Mouse (Mus musculus): ENCODE measurements around the gene Syngr2. TPM values are rescaled to one million over a fixed set of nuclear protein-coding genes. Genes with fewer than 3 reads are reported as not detected.
"Not testable (repeated sequence)": the region's sequence is repeated elsewhere in the genome, so short reads cannot be mapped to it uniquely, and the experiment has no call there.

The Syngr2 gene
- polyA plus RNA-seq, 1 experiment from 2014 or later, result 78.7 TPM

DNA sequence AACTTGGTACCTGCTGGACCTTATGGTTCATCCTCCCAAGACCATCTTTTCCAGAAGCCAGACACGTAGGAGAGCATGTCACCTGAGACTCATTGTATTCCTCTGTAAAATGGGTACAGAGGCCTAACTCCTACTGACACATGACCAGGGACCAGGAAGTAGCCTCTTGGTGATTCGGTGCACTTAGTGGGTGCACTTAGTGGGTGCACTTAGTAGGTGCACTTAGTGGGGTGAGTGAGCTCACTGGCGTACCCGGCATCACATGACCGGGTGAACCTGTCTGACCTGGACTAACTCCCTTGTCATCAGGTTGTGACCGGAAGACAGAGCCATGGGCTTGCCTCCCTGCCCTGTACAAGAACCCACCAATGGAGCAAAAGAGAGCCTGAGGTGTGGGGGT is 2.7 kb upstream of the Syngr2 start:
- WGBS (ENCODE audit: insufficient replicate concordance), result 92% methylated on average over 6 of the region's 6 CpGs
- Histone ChIP-seq H3K9me3 (replicated peaks; ENCODE audit: control insufficient read depth, low read length) (no peaks in the 10 kb centered on the region), H3K27me3 (ENCODE audit: control insufficient read depth, insufficient read depth, low read length) (peaks cover 3% of the 10 kb centered on the region; the same call in 1 of the 2 replicates), H3K36me3 (ENCODE audit: control insufficient read depth, insufficient read depth, low read length) (no peaks in the 10 kb centered on the region), H3K4me3 (ENCODE audit: low read depth, low read length) (no peak overlapping the region), H3K4me1 (ENCODE audit: control insufficient read depth, insufficient read depth, low read length) (peaks cover 11% of the 10 kb centered on the region), H3K9ac (ENCODE audit: low read depth, low read length) (no peak overlapping the region), H3K4me2 (no peak overlapping the region), H3K27ac (ENCODE audit: low read depth, low read length) (no peak overlapping the region)
- no peak for ATAC-seq (replicated peaks; ENCODE audit: insufficient number of reproducible peaks, low FRiP score, low TSS enrichment)

DNA sequence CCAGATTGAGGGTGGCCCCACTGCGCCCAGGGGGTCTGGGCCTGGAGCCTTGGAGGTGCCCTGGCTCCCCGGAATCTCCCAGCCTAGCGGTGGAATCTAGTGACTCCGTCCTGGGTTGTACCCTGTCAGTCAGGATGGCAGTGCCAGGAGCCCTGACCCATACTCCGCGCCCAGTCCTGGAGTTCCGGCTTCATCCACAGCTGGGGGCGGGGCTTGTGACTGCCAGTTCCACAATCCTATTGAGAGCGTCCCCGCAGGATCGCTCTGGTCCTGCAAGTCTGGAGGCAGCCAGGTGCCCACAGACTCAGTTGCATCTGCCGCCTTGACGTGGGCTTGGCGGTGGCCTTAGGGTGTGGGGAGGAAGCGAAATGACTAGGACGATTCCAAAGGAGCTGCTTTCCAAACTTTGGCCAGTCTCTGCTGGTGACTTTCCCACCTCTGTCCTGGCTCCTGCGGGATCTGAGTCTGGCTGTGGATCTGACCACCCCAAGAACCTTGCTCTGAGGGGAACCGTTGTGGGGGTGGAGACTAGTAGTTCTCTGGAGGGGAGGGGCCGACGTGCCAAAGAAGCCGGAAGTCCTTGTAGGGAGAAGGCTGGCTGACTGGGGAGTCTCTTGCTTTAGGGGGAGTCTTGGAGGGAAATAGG is 1.1 kb downstream of the Syngr2 start:
- peak overlapping the region; percentile 83 for H3K4me2 ChIP-seq
- H3K9ac ChIP-seq (ENCODE audit: low read depth, low read length), result peak overlapping the region; percentile 82
- peaks cover 11% of the 10 kb centered on the region for H3K4me1 ChIP-seq (ENCODE audit: control insufficient read depth, insufficient read depth, low read length)
- peak; percentile 80 for ATAC-seq (replicated peaks; ENCODE audit: insufficient number of reproducible peaks, low FRiP score, low TSS enrichment)
- no peaks in the 10 kb centered on the region for H3K9me3 ChIP-seq (replicated peaks; ENCODE audit: control insufficient read depth, low read length)
- under 1% methylated on average over 21 of the region's 21 CpGs for WGBS (ENCODE audit: insufficient replicate concordance)
- H3K36me3 ChIP-seq (ENCODE audit: control insufficient read depth, insufficient read depth, low read length), result peaks cover 15% of the 10 kb centered on the region
- H3K27ac ChIP-seq (ENCODE audit: low read depth, low read length), result peak overlapping the region; percentile 57
- peak overlapping the region; percentile 83 for H3K4me3 ChIP-seq (ENCODE audit: low read depth, low read length)
- H3K27me3 ChIP-seq (ENCODE audit: control insufficient read depth, insufficient read depth, low read length), result peaks cover 3% of the 10 kb centered on the region; the same call in 1 of the 2 replicates

DNA sequence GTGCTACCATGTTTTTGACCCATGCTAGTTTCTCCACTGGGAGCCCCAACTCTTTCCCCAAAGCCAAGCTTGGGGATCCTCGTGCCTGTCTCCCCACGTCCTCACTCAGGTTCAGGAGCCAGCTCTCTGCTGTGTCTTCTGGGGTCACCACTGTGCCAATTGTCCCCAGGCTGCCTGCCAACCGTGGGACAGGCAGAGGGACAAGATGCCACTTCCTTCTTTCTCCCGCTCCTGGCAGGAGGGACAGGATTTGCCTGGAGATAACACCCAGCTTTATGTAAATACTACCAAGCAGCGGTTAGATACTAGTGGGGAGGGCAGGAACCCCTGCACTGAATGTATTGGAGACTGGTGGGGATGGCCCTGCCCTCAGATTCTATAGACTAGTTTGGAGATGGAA is 4.4 kb downstream of the Syngr2 start:
- no peak overlapping the region for H3K9ac ChIP-seq (ENCODE audit: low read depth, low read length)
- no peak overlapping the region for H3K27ac ChIP-seq (ENCODE audit: low read depth, low read length)
- peaks cover 11% of the 10 kb centered on the region for H3K4me1 ChIP-seq (ENCODE audit: control insufficient read depth, insufficient read depth, low read length)
- 61% methylated on average over 5 of the region's 5 CpGs for WGBS (ENCODE audit: insufficient replicate concordance)
- no peaks in the 10 kb centered on the region for H3K27me3 ChIP-seq (ENCODE audit: control insufficient read depth, insufficient read depth, low read length)
- no peak for ATAC-seq (replicated peaks; ENCODE audit: insufficient number of reproducible peaks, low FRiP score, low TSS enrichment)
- no peaks in the 10 kb centered on the region for H3K9me3 ChIP-seq (replicated peaks; ENCODE audit: control insufficient read depth, low read length)
- no peak overlapping the region for H3K4me3 ChIP-seq (ENCODE audit: low read depth, low read length)
- H3K4me2 ChIP-seq, result no peak overlapping the region
- peaks cover 22% of the 10 kb centered on the region for H3K36me3 ChIP-seq (ENCODE audit: control insufficient read depth, insufficient read depth, low read length)

DNA sequence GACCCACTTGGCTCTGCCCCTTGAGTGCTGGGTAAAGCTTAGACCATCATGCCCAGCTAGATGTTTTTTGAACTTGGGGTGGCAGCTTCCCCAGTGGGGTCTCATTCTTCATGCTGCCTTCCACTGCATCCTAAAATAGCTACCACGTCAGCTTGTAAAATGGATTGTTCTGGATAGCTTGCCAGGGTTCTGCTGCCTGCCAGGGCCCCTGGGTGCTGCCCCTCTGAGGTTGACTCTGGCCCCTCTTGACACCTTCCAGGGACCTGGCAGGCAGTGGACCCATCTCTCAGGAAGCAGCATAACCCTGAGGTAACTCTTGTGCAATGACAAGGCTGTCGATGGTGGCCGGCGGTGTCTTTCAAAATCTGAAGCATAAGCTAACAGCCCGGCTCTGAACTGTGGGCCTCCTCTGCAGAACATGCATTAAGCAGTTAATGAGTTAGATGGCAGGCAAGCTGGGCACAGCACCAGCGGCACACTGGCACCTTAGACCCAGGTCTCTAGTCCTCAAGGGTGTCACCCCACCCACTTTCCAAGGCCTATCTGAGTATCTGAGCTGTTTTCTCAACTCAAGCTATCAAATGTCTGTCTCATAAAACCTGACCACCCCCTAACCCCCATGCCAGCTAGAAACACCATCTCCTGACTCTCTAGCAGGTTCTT is 5.4 kb downstream of the Syngr2 start:
- Histone ChIP-seq H3K27ac (ENCODE audit: low read depth, low read length) (no peak overlapping the region), H3K4me3 (ENCODE audit: low read depth, low read length) (no peak overlapping the region), H3K9ac (ENCODE audit: low read depth, low read length) (no peak overlapping the region), H3K36me3 (ENCODE audit: control insufficient read depth, insufficient read depth, low read length) (peaks cover 22% of the 10 kb centered on the region), H3K9me3 (replicated peaks; ENCODE audit: control insufficient read depth, low read length) (no peaks in the 10 kb centered on the region), H3K4me1 (ENCODE audit: control insufficient read depth, insufficient read depth, low read length) (peaks cover 11% of the 10 kb centered on the region), H3K27me3 (ENCODE audit: control insufficient read depth, insufficient read depth, low read length) (no peaks in the 10 kb centered on the region), H3K4me2 (no peak overlapping the region)
- no peak for ATAC-seq (replicated peaks; ENCODE audit: insufficient number of reproducible peaks, low FRiP score, low TSS enrichment)
- WGBS (ENCODE audit: insufficient replicate concordance), result 90% methylated on average over 6 of the region's 6 CpGs

DNA sequence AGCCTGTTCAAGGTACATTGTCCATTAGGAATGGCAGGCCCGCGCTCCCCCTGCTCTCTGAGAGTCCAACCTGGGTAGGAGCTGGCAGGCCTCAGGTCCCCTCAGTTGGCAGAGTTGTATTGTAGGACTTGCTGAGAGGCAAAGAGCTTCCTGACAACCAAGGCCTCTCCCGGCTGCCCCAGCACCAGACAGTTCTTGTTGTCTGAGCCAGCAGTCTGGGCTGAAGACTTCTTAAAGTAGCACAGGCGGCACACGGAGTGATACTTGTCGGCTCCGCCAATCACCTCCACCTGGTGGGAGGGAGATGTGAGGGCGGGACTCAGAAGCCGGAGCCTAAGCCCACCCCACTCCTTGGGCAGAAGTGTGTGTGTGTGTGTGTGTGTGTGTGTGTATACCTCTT is 6.4 kb downstream of the Syngr2 start:
- Histone ChIP-seq H3K36me3 (ENCODE audit: control insufficient read depth, insufficient read depth, low read length) (peaks cover 26% of the 10 kb centered on the region), H3K4me1 (ENCODE audit: control insufficient read depth, insufficient read depth, low read length) (peaks cover 12% of the 10 kb centered on the region)
- H3K27ac ChIP-seq (ENCODE audit: low read depth, low read length); H3K4me2 ChIP-seq; H3K9ac ChIP-seq (ENCODE audit: low read depth, low read length); ATAC-seq (replicated peaks; ENCODE audit: insufficient number of reproducible peaks, low FRiP score, low TSS enrichment); H3K27me3 ChIP-seq (ENCODE audit: control insufficient read depth, insufficient read depth, low read length); H3K4me3 ChIP-seq (ENCODE audit: low read depth, low read length); H3K9me3 ChIP-seq (replicated peaks; ENCODE audit: control insufficient read depth, low read length): not testable (repeated sequence)
- 80% methylated on average over 9 of the region's 9 CpGs for WGBS (ENCODE audit: insufficient replicate concordance)

DNA sequence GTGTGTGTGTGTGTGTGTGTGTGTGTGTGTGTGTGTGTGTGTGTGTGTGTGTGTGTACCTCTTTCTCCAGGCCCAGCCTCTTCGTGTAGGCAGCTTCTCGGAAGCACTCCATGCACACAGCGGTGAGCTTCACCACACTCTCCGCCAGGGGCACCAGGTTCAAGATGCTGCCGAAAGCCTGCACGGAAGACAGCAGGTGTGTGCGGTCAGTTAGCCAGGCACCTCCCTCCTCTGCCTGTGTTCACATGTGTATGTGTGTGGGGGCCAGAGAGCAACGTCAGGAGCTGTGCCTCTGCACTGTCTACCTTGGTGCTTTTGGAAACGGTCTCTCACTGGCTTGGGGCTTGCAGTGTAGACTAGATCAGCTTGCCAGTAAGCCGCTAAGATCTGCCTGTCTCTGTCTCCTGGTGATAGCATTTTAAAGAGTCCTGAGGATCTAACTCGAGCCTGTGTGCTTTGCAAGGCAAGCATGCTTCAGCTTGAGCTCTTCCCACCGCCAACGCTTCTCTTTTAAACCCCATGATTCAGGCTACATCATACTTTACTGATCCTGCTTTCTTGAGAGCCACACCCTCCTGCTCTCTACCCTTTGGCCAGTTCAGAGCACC is 7.0 kb downstream of the Syngr2 start:
- H3K4me3 ChIP-seq (ENCODE audit: low read depth, low read length), result no peak overlapping the region
- ATAC-seq (replicated peaks; ENCODE audit: insufficient number of reproducible peaks, low FRiP score, low TSS enrichment), result no peak
- WGBS (ENCODE audit: insufficient replicate concordance), result 87% methylated on average over 13 of the region's 13 CpGs
- H3K36me3 ChIP-seq (ENCODE audit: control insufficient read depth, insufficient read depth, low read length), result peaks cover 32% of the 10 kb centered on the region
- peaks cover 6% of the 10 kb centered on the region; the same call in 1 of the 2 replicates for H3K4me1 ChIP-seq (ENCODE audit: control insufficient read depth, insufficient read depth, low read length)
- H3K4me2 ChIP-seq, result no peak overlapping the region
- no peaks in the 10 kb centered on the region for H3K27me3 ChIP-seq (ENCODE audit: control insufficient read depth, insufficient read depth, low read length)
- no peak overlapping the region for H3K27ac ChIP-seq (ENCODE audit: low read depth, low read length)
- H3K9ac ChIP-seq (ENCODE audit: low read depth, low read length), result no peak overlapping the region
- H3K9me3 ChIP-seq (replicated peaks; ENCODE audit: control insufficient read depth, low read length), result no peaks in the 10 kb centered on the region

DNA sequence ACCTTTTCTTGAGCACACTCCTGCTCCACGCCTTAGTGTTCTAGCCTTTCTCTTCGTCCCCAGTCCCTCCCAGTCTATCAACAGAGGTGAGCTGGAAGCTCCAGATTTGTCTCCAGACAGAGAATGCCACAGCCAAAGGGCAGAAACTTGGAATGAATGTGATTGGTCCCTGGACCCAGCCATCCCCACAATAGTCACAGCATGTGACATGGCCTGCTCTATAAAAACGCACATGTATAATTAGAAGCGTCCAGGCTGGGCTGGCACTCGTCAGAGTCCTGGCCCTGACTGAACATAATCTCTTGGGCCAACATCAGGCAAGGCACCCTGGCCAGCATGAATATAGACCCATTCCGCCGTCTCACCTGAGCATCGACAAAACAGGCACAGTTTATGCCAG is 9.6 kb downstream of the Syngr2 start:
- H3K27ac ChIP-seq (ENCODE audit: low read depth, low read length), result peak overlapping the region; percentile 37; the same call in 1 of the 2 replicates
- H3K4me2 ChIP-seq, result no peak overlapping the region
- H3K9ac ChIP-seq (ENCODE audit: low read depth, low read length), result no peak overlapping the region; the same call in 1 of the 2 replicates
- no peak for ATAC-seq (replicated peaks; ENCODE audit: insufficient number of reproducible peaks, low FRiP score, low TSS enrichment)
- H3K27me3 ChIP-seq (ENCODE audit: control insufficient read depth, insufficient read depth, low read length), result no peaks in the 10 kb centered on the region
- H3K4me1 ChIP-seq (ENCODE audit: control insufficient read depth, insufficient read depth, low read length), result peaks cover 12% of the 10 kb centered on the region
- no peaks in the 10 kb centered on the region for H3K9me3 ChIP-seq (replicated peaks; ENCODE audit: control insufficient read depth, low read length)
- no peak overlapping the region for H3K4me3 ChIP-seq (ENCODE audit: low read depth, low read length)
- H3K36me3 ChIP-seq (ENCODE audit: control insufficient read depth, insufficient read depth, low read length), result peaks cover 25% of the 10 kb centered on the region
- 77% methylated on average over 8 of the region's 8 CpGs for WGBS (ENCODE audit: insufficient replicate concordance)

DNA sequence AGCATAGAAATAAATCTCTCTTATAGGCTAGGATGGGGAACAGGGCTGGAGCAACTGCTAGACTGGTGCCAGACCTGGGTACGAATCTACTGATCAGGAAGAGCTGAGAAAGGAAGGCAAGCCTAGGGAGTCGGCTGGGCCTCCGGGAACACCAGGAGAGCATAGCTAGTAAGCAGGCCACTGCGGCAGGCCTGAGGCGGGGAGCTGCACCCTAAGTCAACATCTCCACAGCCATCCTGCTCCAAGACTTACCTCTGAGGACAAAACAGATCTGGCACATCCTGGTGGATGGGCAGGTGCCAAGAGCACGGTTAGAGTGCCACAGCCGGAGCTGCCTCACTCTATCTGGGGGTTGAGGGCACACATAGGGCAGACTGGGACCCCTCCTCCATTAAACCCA is 10.7 kb downstream of the Syngr2 start:
- no peak overlapping the region for H3K27ac ChIP-seq (ENCODE audit: low read depth, low read length)
- WGBS (ENCODE audit: insufficient replicate concordance), result 96% methylated on average over 7 of the region's 7 CpGs
- H3K4me3 ChIP-seq (ENCODE audit: low read depth, low read length), result no peak overlapping the region
- no peak overlapping the region for H3K9ac ChIP-seq (ENCODE audit: low read depth, low read length)
- H3K4me1 ChIP-seq (ENCODE audit: control insufficient read depth, insufficient read depth, low read length), result peaks cover 18% of the 10 kb centered on the region
- no peak overlapping the region for H3K4me2 ChIP-seq
- peaks cover 25% of the 10 kb centered on the region for H3K36me3 ChIP-seq (ENCODE audit: control insufficient read depth, insufficient read depth, low read length)
- no peaks in the 10 kb centered on the region for H3K9me3 ChIP-seq (replicated peaks; ENCODE audit: control insufficient read depth, low read length)
- H3K27me3 ChIP-seq (ENCODE audit: control insufficient read depth, insufficient read depth, low read length), result no peaks in the 10 kb centered on the region
- ATAC-seq (replicated peaks; ENCODE audit: insufficient number of reproducible peaks, low FRiP score, low TSS enrichment), result no peak
